Mouse (Mus musculus) limb, embryonic 11.5 days (tissue): ENCODE data around the gene Gm28042. TPM values are rescaled to one million over a fixed set of nuclear protein-coding genes. Genes with fewer than 3 reads are reported as not detected.
A peak's percentile ranks its signal among the peaks of the same experiment; 100 is the strongest.

Source experiments
- ATAC-seq: fragments of 200-750 bp; cut with Nextera tagmentation; 2 replicates; pipeline ENCODE4 v1.8.0; 2017; ENCODE audit warnings: low read depth; ENCODE audit not compliant: insufficient number of reproducible peaks, low FRiP score, low TSS enrichment
- DNase-seq: peaks from one replicate; pipeline ENCODE4 v3.0.0-alpha.2; 2015; ENCODE audit warnings: low spot score
- H3K27ac ChIP-seq: fragments of 300-500 bp; sonication (generic); replicated peaks from 2 replicates; pipeline ENCODE4 v1.5.1; 2014; ENCODE audit warnings: low read depth, mild to moderate bottlenecking, low read length
- H3K27me3 ChIP-seq: fragments of 300-500 bp; sonication (generic); 2 replicates; pipeline ENCODE4 v1.6.1; 2014; ENCODE audit warnings: mild to moderate bottlenecking, low read length, mixed read lengths; ENCODE audit not compliant: control insufficient read depth, insufficient read depth
- H3K36me3 ChIP-seq: fragments of 300-500 bp; sonication (generic); 2 replicates; pipeline ENCODE4 v1.6.1; 2014; ENCODE audit warnings: mild to moderate bottlenecking, low read length, moderate library complexity, mixed read lengths; ENCODE audit not compliant: control insufficient read depth, insufficient read depth
- H3K4me1 ChIP-seq: fragments of 300-500 bp; sonication (generic); 2 replicates; pipeline ENCODE4 v1.6.1; 2014; ENCODE audit warnings: low read length, mixed read lengths; ENCODE audit not compliant: control insufficient read depth, insufficient read depth
- H3K4me2 ChIP-seq: fragments of 300-500 bp; sonication (generic); 2 replicates; pipeline ENCODE4 v1.6.1; 2014; ENCODE audit warnings: low read depth, mild to moderate bottlenecking, moderate library complexity; ENCODE audit not compliant: severe bottlenecking
- H3K4me3 ChIP-seq: fragments of 300-500 bp; sonication (generic); 2 replicates; pipeline ENCODE4 v1.5.1; 2014; ENCODE audit warnings: low read depth, low read length
- H3K9ac ChIP-seq: fragments of 300-500 bp; sonication (generic); 2 replicates; pipeline ENCODE4 v1.6.1; 2014; ENCODE audit warnings: mild to moderate bottlenecking, low read length
- H3K9me3 ChIP-seq: fragments of 300-500 bp; sonication (generic); 2 replicates; pipeline ENCODE4 v1.6.1; 2016; ENCODE audit warnings: low read length; ENCODE audit not compliant: control insufficient read depth
- WGBS: fragments of 180-500 bp; shearing (Covaris S2); extraction: QIAGEN DNeasy Blood & Tissue Kit; methylation state at CpG from one replicate; pipeline ENCODE4 v1.1.7; 2014; 5-methylcytosine and 5-hydroxymethylcytosine counted together
- polyA plus RNA-seq: library from polyadenylated mRNA; unstranded; fragments of >200 nt; fragmentation: Nextera tagmentation; extraction: Ambion mirVana; gene quantifications from 2 replicates; pipeline ENCODE4 v1.2.1, GENCODE M21; 2014

Gene Gm28042
- polyA plus RNA-seq, 1 experiment from 2014 or later = 1.6 TPM

GRCm38 (mm10) chr2:120003970-120004369 lies 23.3 kb upstream of the Gm28042 start:
- H3K36me3 ChIP-seq = no peaks in the 10 kb centered on the region
- no peaks in the 10 kb centered on the region for H3K27me3 ChIP-seq
- H3K27ac ChIP-seq = no peak overlapping the region
- H3K4me1 ChIP-seq = no peaks in the 10 kb centered on the region
- ATAC-seq = no peak
- H3K4me2 ChIP-seq = no peak overlapping the region
- 89% methylated on average over 2 of the region's 2 CpGs for WGBS
- no peaks in the 10 kb centered on the region for H3K9me3 ChIP-seq
- H3K4me3 ChIP-seq = no peak overlapping the region
- H3K9ac ChIP-seq = no peak overlapping the region
- no peak for DNase-seq

GRCm38 (mm10) chr2:120006696-120007095 lies 20.6 kb upstream of the Gm28042 start:
- no peak overlapping the region for H3K4me3 ChIP-seq
- H3K27ac ChIP-seq = no peak overlapping the region
- H3K4me1 ChIP-seq = no peaks in the 10 kb centered on the region
- no peak overlapping the region for H3K9ac ChIP-seq
- 92% methylated on average over 7 of the region's 7 CpGs for WGBS
- H3K36me3 ChIP-seq = no peaks in the 10 kb centered on the region
- DNase-seq (no peak), ATAC-seq (no peak)
- H3K4me2 ChIP-seq = no peak overlapping the region
- H3K27me3 ChIP-seq = no peaks in the 10 kb centered on the region
- H3K9me3 ChIP-seq = no peaks in the 10 kb centered on the region

- Histone ChIP-seq H3K4me2 (no peak overlapping the region), H3K27ac (0 out of 2 replicates have a peak overlapping the region, but pooled peaks have one; percentile 2), H3K36me3 (no peaks in the 10 kb centered on the region), H3K4me1 (no peaks in the 10 kb centered on the region), H3K9me3 (no peaks in the 10 kb centered on the region), H3K9ac (no peak overlapping the region), H3K4me3 (no peak overlapping the region), H3K27me3 (no peaks in the 10 kb centered on the region)
- 79% methylated on average over 4 of the region's 4 CpGs for WGBS
- ATAC-seq = no peak
- no peak for DNase-seq
Observed at GRCm38 (mm10) chr2:120007680-120008210, 19.5 kb upstream of the Gm28042 start.

- H3K27ac ChIP-seq = no peak overlapping the region
- no peaks in the 10 kb centered on the region for H3K36me3 ChIP-seq
- H3K9me3 ChIP-seq = no peaks in the 10 kb centered on the region
- H3K4me1 ChIP-seq = no peaks in the 10 kb centered on the region
- 67% methylated on average over 4 of the region's 4 CpGs for WGBS
- H3K4me3 ChIP-seq = no peak overlapping the region
- H3K4me2 ChIP-seq = no peak overlapping the region
- no peak overlapping the region for H3K9ac ChIP-seq
- no peaks in the 10 kb centered on the region for H3K27me3 ChIP-seq
- ATAC-seq (no peak), DNase-seq (no peak)
Observed at GRCm38 (mm10) chr2:120008672-120009071, 18.6 kb upstream of the Gm28042 start.

GRCm38 (mm10) chr2:120011462-120012200 lies 15.7 kb upstream of the Gm28042 start:
- Histone ChIP-seq H3K27ac (no peak overlapping the region), H3K4me3 (no peak overlapping the region), H3K27me3 (no peaks in the 10 kb centered on the region), H3K4me2 (no peak overlapping the region), H3K4me1 (no peaks in the 10 kb centered on the region), H3K9ac (no peak overlapping the region), H3K36me3 (no peaks in the 10 kb centered on the region; the same call in 1 of the 2 replicates), H3K9me3 (no peaks in the 10 kb centered on the region)
- WGBS = 84% methylated on average over 8 of the region's 8 CpGs
- ATAC-seq = peak; percentile 17; the same call in 1 of the 2 replicates
- peak; percentile 62 for DNase-seq

GRCm38 (mm10) chr2:120012924-120013323 lies 14.4 kb upstream of the Gm28042 start:
- 89% methylated on average over 13 of the region's 13 CpGs for WGBS
- Histone ChIP-seq H3K4me1 (no peaks in the 10 kb centered on the region), H3K4me3 (no peak overlapping the region), H3K27me3 (no peaks in the 10 kb centered on the region), H3K27ac (no peak overlapping the region), H3K9me3 (no peaks in the 10 kb centered on the region), H3K9ac (no peak overlapping the region), H3K4me2 (no peak overlapping the region), H3K36me3 (no peaks in the 10 kb centered on the region; the same call in 1 of the 2 replicates)
- ATAC-seq (no peak), DNase-seq (no peak)

- Histone ChIP-seq H3K4me3 (no peak overlapping the region), H3K27ac (no peak overlapping the region), H3K36me3 (no peaks in the 10 kb centered on the region; the same call in 1 of the 2 replicates), H3K9ac (no peak overlapping the region), H3K4me2 (no peak overlapping the region), H3K27me3 (no peaks in the 10 kb centered on the region), H3K9me3 (no peaks in the 10 kb centered on the region), H3K4me1 (no peaks in the 10 kb centered on the region)
- DNase-seq (no peak), ATAC-seq (no peak)
- 92% methylated on average over 2 of the region's 2 CpGs for WGBS
Observed at GRCm38 (mm10) chr2:120013831-120014486, 13.3 kb upstream of the Gm28042 start.

- Histone ChIP-seq H3K27me3 (no peaks in the 10 kb centered on the region), H3K9me3 (no peaks in the 10 kb centered on the region), H3K27ac (no peak overlapping the region), H3K4me1 (no peaks in the 10 kb centered on the region), H3K4me3 (no peak overlapping the region), H3K9ac (no peak overlapping the region), H3K4me2 (no peak overlapping the region), H3K36me3 (no peaks in the 10 kb centered on the region; the same call in 1 of the 2 replicates)
- 94% methylated on average over 4 of the region's 4 CpGs for WGBS
- ATAC-seq (no peak), DNase-seq (no peak)
Observed at GRCm38 (mm10) chr2:120015882-120016281, 11.4 kb upstream of the Gm28042 start.
